Mouse (Mus musculus) lung, adult 2 months (tissue): ENCODE data around the gene Socs4.

Experiments
- CTCF ChIP-seq: fragments of 200-500 bp; IDR thresholded peaks from 2 replicates; pipeline ENCODE4 v1.5.1; 2011; ENCODE audit warnings: mild to moderate bottlenecking, low read length, control low read depth; ENCODE audit not compliant: insufficient read depth
- POLR2A ChIP-seq: fragments of 200-500 bp; IDR thresholded peaks from 2 replicates; pipeline ENCODE4 v1.6.1; 2011; ENCODE audit warnings: low read depth, mild to moderate bottlenecking, control low read depth, low read length, borderline replicate concordance; ENCODE audit errors: extremely low read depth

GRCm38 (mm10) chr14:47334819-47335218 lies 58.1 kb downstream of the Socs4 start:
- TF ChIP-seq POLR2A (no peak), CTCF (peak; percentile 81)
